Mouse (Mus musculus): ENCODE data around the gene Tnfsf4.

The Tnfsf4 gene

DNA sequence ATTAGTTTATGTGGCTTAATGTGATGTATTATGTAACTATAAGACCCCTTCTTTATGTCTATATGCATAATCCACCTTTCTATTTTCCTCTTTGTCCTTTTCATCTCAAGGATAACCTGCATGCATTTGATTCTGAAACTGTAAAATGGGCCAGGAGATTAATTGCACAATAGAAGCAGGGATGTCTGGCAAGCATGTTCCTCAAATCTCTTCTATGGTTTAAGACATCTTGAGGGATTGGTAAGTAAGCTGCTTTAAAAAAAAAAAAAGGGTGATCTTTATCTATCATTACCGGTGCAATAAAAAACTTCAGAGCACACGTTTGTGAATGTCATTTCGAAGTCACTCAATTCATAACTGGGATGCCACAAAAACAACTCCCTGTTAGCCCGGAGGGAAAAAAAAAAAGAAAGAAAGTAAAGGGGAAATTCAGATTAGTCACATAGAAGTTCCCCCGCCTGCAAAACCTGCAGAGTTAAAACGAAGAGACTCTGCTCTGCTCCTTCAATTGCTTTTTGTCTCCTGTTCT lies at the start of gene Tnfsf4:
Gene Tnfsf4 (plus strand): TSS at position 479 of the 529 bp plus-strand sequence.
- peak; percentile 22 for DNase-seq (ENCODE audit: low read depth, low spot score)

DNA sequence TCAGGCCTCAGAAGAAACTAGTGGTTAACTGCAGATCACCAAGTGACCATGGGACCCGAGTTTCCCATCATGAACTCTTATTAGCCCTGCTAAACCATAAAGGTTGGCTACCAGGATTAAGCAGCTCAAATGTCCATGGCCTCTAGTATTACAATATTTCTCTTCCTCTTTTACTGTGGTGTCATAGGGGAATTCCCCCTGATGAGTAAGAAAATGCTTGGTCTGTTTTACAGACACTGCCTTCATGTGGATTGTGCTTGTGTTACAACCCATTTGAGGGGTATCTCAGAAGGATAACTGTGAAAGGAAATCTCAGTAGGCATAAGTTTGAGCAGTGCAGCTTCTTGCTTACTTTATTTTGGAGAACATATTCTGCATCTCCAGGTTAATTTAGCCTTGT lies 44.2 kb upstream of the Tnfsf4 start:
- DNase-seq (ENCODE audit: low read depth, low spot score) = peak; percentile 34

DNA sequence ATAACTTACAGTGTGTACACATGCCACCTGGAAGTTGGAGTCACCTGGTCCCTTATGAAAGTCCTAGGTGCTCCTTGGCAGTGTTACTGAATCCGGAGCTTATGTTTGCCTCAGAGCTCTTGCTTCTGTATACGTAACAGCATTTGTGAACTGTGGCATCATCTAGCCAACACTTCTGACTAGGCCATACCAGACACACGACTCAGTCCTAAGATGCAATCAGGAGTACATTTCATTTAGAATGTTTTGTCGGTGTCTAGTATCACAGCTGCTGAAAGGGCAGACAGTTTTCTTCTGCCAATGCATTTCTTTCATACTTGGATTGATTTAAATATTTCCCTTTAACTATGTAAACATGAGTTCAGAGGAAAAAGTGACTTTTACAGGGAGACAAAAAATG lies 30.2 kb upstream of the Tnfsf4 start:
- DNase-seq (ENCODE audit: low read depth, low spot score) = no peak

DNA sequence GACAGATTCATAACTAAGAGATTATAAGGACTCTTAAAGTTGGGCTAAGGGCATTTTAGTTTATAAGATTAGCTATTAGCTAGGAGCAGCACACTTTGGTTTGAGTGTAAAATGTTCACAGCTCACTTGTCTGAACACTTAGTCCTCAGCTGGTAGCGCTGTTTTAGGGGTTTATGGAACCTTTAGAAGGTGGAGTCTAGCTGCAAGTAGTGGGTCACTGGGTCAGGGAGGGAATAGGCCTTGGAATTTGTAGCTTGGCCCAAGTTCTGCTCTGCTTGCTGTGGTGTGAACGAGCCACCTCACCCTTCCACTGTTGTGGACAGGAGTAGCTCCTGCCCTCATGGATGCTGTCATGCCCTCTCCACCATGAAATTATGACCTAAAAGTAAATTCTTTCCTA lies 23.3 kb upstream of the Tnfsf4 start:
- DNase-seq (ENCODE audit: low read depth, low spot score) = no peak

DNA sequence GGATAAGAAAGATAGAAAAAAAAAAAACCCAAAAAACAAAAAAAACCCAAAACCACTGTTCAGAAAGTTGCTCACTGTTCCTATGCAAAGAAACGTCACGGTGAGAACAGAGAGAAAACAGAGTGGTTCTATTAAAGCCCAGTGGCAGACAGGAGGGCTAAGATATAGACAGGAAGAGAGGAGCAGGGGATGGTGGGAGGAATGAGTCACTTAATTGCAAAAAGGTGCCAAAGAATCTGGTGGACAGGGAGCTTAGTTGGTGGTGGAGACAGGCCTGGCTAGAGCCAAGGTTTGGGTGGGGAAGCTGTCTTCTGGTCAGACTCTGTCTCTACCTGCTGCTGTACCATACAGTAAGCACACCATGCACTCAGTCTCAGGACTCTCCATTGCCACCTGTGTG lies 19.3 kb upstream of the Tnfsf4 start:
- DNase-seq (ENCODE audit: low read depth, low spot score) = peak; percentile 16

DNA sequence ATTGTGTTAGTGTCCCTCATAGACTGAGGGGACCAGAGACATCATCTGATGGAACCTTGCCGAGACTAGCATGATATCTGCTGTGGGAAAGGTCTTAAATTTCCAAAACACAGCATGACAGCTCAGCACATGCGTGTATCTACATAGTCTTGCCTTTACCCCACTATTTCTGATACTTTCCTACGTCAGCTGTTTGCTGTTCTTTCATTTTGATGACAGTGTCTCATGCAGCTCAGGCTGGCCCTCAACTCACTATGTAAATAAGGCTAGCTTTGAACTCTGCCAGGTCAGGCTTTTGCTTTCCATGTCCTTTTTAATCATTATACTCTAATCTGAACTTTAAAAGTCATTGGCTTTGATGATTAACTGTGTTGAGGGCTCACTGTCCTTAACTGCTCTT lies 16.6 kb upstream of the Tnfsf4 start:
- DNase-seq (ENCODE audit: low read depth, low spot score) = peak; percentile 31

DNA sequence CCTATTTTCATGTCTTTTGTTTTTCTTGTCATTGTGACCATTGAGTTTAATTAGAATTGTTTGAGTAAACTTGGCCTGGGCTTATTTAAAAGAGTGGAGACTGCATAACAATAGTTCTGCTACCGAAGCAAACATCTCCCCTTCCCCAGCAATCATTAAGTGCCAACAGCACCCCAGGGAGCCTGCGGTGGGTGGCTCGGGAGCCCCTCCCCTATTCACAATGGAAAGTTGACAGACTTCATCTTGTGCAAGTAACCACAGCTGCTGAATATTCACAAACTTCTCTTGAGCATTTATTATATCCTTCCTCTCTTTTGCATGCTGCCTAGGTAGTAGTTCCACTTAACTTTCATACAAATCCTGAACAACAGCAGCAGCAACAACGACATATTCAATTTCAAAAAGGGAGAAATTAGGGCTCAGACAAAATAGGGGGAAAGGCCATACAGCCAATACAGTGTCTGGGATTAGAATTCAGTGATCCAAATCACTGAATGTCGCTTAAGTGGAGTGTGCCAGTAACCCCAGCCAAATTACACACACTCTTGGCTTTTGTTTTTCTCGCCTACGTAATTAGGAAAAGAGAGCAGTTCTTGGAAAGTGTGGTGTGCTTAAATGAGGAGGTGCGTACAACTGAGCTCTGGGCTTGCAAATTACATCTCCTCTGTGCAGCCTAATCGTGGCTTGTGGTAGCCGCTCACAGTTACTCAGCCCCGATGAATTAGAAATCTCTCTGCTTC lies 15.4 kb upstream of the Tnfsf4 start:
- DNase-seq (ENCODE audit: low read depth, low spot score) = no peak

DNA sequence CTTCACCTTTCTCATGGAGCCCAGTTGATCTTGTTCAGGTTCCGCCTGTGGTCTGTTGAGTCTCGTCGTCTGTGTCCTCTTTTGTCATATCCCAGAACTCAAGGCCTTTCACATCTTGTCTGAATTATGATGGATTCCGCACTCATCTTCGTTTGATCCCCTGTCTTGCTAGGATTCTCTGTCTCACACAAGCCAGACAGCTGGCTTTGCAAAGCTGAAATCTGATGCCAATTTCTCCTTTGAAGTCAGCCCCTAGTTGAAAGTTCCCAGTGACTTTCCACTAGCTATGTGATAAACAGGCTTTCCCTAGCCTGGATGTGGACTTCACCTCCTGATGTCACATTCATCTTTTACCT lies 14.8 kb upstream of the Tnfsf4 start:
- DNase-seq (ENCODE audit: low read depth, low spot score) = no peak

DNA sequence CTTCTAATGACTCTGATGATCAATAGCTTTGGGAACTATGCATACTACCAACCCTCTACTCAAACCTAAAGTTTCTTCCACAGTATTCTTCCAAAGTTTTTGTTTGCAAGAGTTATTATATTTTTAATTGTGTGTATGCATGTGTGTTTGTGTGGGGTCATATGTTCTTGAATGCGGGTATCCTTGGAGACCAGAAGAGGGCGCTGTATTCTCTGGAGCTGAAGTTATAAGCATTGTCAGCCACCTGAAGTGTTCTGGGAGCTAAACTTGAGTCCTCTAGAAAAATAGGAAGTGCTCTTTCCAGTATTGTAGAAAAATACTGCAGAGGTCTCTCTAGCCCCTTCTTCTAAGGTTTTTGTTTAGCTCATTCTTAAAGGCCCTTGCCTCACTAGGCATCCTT lies 5.1 kb upstream of the Tnfsf4 start:
- DNase-seq (ENCODE audit: low read depth, low spot score) = no peak

DNA sequence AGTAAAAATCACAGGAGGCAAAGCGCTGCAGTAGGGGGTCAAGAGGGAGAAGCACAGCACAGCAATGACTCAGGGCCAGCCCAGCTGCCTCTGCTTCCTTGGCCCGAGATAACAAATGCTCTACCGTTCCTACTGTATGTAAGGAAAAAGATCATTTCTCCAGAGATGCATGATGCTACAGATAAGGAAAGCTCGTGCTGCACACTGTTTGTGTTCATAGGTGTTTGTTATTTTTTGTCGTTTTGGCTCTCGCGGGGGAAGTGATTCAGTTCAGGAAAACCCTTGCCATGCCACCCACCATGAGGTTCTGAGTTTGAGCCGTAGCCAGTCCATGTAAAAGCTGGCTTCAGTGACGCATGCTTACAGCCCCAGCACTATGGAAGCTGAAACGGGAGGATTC lies 2.3 kb upstream of the Tnfsf4 start:
- no peak for DNase-seq (ENCODE audit: low read depth, low spot score)

DNA sequence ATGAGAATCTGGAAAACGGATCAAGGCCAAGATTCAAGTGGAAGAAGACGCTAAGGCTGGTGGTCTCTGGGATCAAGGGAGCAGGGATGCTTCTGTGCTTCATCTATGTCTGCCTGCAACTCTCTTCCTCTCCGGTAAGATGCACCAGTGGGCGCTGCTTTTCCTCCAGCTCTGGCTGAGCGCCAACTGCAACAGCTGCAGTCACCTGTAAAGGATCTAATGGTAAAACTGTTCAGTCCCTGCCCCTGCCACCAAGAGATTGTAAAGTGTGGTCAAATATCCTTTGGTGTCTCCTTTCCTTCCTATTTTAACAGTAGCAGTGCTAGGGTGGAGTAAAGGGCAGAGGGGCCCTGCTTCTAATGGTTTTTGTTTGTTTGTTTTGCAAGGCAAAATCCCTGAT lies 401 bp downstream of the Tnfsf4 start:
- peak; percentile 72 for DNase-seq (ENCODE audit: low read depth, low spot score)

DNA sequence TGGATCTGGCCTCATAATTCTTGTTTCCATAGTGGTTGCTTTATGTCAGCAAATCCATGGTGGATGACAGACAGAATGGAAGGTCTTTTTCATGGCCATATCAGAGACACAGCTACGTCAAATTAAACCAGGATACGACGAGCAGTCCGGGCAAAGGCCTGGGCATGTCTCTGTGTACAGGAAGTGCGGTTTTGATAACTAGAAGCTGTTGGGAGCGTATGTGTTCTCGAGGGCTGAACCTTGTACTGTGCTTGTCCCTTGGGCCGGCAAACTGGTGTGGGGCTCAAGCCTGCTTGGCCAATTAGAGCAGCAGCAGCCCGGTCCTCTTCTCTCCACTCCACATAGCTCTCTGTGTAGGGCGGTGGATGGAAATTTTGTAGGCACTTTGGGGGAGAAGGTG lies 1.1 kb downstream of the Tnfsf4 start:
- peak; percentile 58 for DNase-seq (ENCODE audit: low read depth, low spot score)

DNA sequence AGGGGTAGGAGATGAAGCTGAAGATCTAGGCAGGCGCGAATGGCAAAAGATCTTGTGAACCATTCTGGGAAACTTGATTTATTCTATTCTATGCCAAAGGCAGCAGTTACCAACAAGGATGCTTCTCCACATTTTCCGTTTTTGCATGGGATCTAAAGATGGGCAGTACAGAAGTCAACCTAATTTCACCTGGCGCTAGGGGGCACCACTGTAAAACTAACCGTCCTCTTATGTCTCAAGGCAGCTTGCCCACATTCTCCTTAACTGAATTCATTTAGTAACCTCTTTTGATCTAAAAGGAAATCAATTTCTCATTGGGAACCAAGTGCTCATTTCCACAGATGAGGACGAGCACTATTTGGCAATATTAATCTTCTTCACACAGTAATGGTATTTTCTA lies 4.9 kb downstream of the Tnfsf4 start:
- peak; percentile 81 for DNase-seq (ENCODE audit: low read depth, low spot score)

DNA sequence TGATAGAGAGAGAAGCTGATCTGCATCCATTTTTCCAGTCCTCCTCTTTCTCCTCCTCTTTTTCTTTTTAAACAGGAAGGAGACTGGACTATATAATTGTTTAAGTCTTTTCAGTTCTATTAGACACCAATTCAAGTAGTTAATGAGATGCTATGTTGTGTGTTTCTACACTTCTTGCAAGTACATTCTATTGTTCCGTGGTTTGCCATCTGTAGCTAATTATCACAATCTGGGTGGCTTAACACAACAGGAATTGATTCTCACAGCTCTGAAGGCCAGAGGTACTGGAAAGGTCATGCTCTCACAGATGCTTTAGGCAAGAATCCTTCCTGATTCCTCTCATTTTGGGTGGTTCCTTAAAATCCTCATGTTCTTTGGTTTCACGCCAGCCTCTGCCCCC lies 7.9 kb downstream of the Tnfsf4 start:
- DNase-seq (ENCODE audit: low read depth, low spot score) = no peak

DNA sequence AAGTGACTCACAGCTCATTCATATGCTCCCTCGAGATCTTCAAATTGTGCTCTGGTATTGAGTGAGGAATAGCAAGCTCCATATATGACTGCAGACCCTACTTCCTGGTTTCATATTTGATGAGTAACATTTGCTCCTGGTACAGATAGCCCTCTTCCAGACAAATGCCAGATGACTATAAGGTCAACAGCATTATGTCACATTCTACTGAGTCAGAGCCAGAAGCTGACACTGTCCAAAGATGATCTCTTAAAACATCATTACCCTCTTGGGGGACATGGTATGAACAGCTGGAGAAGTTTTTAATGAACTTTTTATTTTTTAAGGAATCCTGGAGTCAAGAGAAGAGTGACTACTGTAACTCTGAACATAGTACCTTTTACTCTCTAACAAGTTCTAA lies 11.3 kb downstream of the Tnfsf4 start:
- DNase-seq (ENCODE audit: low read depth, low spot score) = no peak

DNA sequence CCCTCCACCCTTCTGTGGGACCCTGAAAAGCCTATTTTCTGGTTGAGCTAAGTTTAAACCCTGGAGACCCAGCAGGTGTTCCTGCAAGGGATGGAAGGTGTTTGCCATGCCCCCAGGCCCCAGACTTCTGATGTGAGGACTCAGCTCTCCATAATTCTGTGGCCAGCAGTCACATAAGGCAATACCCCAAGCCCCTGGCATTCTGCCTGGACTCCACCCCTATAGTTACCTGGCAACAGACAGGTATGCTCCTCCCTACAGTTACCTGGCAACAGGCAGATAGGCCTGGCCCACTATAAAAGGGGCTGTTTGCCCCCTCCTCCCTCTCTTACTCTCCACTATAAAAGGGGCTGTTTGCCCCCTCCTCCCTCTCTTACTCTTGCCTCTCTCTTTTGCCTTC lies 24.7 kb downstream of the Tnfsf4 start:
- no peak for DNase-seq (ENCODE audit: low read depth, low spot score)

DNA sequence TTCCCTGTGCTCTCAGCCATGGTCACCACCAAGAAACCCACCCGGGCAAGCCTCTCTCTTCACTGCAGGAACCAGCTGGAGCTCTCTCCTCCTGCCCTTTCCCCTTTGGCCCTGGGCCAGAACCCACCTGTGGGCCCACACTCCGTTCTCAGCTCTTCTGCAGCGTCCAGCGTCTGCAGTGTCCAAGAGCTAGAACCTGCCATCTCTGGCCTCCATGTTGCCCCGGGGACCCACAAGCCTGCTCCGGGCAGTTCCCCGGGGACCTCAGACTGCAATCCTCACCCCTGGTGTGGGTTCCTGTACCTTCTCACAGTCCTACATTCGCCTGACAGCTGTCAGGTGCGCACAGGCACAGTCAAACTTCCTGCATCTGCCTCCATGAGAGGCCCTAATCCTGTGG lies 25.4 kb downstream of the Tnfsf4 start:
- DNase-seq (ENCODE audit: low read depth, low spot score) = no peak

DNA sequence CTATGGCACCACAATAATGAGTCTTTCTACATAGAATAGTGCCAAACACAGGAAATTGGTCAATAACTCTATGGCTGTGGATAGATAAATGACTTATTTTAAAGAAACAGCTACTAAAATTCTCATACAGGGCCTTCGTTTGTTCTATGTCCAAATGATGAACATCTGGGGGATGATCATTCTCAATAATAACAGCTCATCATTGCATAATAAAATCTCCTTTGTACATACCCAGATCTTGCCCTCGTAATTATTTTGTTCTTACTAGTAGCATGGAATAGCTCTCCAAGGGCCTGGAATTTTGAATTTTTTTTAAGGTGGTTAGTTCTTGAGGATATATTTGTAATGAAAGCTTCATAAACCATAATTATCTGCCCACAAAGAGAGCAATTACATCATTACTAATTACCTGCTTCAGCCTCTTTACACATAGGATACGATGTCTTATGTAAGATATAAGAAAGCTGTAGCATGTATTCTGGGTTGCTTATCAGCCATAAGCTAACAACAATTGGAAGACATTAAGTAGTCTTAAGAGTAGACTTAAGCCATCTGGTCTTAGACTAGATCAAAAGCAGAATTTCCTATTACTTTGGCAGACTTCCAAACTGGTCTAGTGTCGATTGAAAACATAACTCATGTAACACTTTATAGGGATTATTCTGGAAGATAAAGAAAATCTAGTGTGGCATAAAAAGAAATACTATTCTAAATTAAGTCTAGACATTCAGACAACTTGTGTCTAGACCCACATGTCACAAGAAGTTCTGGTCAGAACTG lies 31.3 kb downstream of the Tnfsf4 start:
- DNase-seq (ENCODE audit: low read depth, low spot score) = no peak

DNA sequence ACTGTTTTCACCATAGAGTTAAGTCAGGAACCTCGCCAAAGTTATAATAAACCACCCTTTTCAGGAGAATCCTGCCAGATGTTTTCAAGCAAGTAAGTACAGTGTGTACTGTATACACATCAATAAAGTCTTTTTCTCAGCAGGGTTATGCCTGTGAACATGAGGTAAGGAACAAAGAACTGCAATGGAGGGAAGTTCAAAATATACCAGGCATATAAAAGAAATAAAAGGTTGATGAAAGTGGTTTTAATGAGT lies 31.8 kb downstream of the Tnfsf4 start:
- no peak for DNase-seq (ENCODE audit: low read depth, low spot score)

DNA sequence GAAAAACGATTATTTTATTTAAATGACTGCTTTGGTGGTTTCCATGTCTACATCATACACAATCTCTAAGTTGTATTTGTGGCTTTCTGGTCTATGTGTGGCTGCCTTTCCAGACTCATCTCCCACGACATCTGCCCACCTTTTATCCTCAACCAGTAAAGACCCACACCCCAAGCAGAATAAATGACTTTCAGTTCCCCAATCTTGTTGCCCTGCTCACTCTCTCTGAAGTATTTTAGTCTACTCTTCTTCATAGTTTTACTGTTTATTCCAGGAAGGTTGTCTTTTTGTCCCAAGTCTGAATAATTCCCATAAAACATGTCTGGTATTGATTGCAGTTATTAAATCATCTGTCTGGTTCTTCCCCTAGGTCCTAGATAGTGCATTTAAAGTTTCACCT lies 40.6 kb downstream of the Tnfsf4 start:
- DNase-seq (ENCODE audit: low read depth, low spot score) = no peak

DNA sequence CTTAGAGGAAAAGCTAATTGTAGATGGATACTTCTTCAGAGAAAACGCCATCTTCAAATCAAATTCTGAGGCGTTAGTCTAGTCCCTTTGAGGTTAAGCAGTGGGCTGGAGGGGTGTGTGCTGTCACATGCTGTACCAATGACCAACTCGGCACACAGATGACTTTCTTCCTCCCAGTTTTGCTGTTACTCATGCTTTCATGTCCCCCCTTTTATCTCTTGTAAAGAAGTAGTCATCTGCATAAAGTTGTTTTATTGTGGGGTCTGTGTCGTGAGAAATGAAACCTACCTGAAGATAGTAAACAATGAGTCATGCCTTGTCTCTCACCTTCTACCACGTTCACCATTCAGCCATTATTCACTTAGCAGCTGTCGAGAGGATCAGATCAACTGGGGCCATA lies 41.3 kb downstream of the Tnfsf4 start:
- no peak for DNase-seq (ENCODE audit: low read depth, low spot score)

DNA sequence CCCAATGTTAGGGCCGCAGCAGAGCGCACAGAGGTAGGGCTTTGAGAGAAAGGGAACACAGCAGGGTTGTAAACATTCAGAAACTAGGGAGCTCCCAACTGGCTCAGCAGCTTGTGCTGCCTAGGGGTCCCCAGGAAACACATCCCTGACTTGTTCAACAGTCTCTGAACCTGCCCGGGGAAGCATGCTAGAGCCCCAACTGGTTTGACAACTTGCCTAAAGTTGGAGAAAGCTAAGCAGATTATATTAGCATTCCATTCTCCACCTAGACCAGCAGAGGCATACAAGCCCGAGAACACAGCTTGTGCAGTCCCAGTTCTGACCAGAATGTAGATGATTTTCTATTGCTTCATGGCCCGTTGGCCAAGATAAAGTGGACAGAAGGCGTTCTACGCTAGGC lies 49.6 kb downstream of the Tnfsf4 start:
- no peak for DNase-seq (ENCODE audit: low read depth, low spot score)

DNA sequence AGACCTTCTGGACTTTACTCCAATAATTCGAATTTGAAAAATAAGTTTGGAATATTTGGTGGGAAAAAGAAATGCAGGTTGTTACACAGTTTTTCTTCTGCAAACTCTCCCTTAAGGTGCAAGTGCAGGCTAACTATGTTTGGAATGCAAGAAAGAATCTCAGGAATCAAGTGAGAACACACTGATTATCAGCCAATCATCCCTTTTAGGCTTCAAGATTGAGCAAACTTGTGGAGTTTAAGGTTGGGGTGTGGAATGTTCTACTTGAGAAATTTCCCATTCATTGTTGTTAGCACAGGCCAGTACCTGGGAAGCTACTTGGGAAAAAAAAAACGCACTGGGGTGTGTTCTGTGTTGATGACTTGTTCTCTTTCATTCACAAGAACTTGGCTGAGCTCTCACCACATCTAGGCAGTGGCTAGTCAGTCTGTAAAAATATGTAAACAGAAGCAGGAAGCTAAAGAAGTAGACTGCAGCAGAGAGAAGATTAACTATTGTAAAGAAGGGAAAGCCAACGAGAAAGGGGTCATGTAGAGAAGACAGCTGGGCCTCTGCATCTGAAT lies 56.6 kb downstream of the Tnfsf4 start:
- DNase-seq (ENCODE audit: low read depth, low spot score) = no peak

Measured in CD4-positive, CD25-positive, alpha-beta regulatory T cell, adult 2 months (primary cell).